Mouse (Mus musculus) left cerebral cortex, adult 2 months (tissue): ENCODE results near the gene Nckap5. TPM values are rescaled to one million over a fixed set of nuclear protein-coding genes. Genes with fewer than 3 reads are reported as not detected.

Experiments used
- DNase-seq, 2 experiments: peaks; one replicate each; pipeline ENCODE4 v3.0.0; 2021 to 2022; ENCODE audit warnings: low spot score in 2 of 2, mixed read lengths in 1 of 2; ENCODE audit errors: extremely low spot score in 1 of 2
- H3K27ac ChIP-seq: fragments of 200-600 bp; 2 replicates; pipeline ENCODE4 v1.8.1; 2022
- H3K4me3 ChIP-seq: fragments of 200-600 bp; 2 replicates; pipeline ENCODE4 v1.8.1; 2022
- CTCF ChIP-seq: fragments of 200-600 bp; IDR thresholded peaks from 2 replicates; pipeline ENCODE4 v1.8.1; 2022; ENCODE audit warnings: antibody characterized with exemption, mild to moderate bottlenecking, moderate library complexity
- intact Hi-C: fragments of 180-260 bp; cut with DNase I; formaldehyde crosslinking; loops from one replicate; pipeline ENCODE4 v1.15.1; 2025
- total RNA-seq, 2 experiments: library from RNA; stranded (reverse); gene quantifications; 2 replicates each; pipeline ENCODE4 v1.2.3; 2021

Gene Nckap5
- total RNA-seq, 2 experiments from 2014 or later, result 5.6 to 9.9 TPM

DNA sequence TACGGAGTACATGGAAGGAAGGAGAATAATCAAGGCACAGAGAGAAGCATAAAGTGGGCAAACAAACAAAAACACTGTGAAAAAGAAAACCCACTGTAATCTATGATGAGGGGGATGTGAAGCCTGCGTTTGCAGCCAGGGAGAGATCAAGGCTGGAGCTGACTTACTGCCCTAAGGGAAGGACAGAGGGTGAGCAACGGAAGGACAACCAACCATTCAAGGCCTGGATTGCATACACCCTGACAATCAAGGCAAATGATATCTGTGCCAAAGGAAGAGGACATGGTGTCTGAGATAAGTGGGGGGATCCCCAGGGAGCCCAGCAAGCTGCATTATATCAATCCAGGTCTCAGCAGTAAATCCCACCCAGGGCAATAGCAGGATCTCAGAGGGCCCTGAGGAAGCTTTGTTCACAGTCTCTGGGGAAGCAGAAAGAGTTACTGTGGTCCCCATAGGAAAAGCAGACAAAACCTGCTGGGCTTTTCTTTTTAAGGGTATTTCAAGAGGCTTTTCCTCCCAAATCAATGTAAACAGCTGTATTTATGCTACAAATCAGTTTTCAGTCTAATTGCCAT, 265.4 kb downstream of the Nckap5 start:
- intact Hi-C loops, result no loop called here
- TF ChIP-seq CTCF, result no peak
- no peak for DNase-seq
- H3K4me3 ChIP-seq, result no peak overlapping the region
- no peak overlapping the region for H3K27ac ChIP-seq

DNA sequence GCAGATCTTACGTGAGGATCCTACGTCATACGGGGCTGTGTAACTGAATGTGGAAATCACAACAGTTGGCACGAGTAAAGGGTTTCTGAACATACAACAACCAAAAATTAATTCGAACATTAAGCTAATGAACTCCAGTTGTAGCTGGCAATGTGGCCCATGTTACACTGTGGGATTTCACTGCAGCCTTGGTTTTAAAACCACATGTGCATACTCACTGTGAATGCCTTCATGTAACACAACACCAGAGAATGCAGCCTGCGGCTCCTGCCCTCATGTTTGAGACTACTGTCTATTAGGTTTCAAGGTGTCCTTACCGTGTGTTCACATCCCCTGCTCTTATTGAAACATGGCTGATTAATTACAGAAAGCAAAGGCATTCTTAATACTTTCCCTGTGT, 269.7 kb downstream of the Nckap5 start:
- TF ChIP-seq CTCF, result no peak
- no peak overlapping the region for H3K4me3 ChIP-seq
- DNase-seq, result no peak
- H3K27ac ChIP-seq, result no peak overlapping the region
- intact Hi-C loops, result no loop called here

GRCm38 (mm10) chr1:126557791-126558294, 272.8 kb downstream of the Nckap5 start:
- no peak for TF ChIP-seq CTCF
- Histone ChIP-seq H3K4me3 (no peak overlapping the region), H3K27ac (no peak overlapping the region)
- DNase-seq, result no peak
- intact Hi-C loops, result no loop called here

DNA sequence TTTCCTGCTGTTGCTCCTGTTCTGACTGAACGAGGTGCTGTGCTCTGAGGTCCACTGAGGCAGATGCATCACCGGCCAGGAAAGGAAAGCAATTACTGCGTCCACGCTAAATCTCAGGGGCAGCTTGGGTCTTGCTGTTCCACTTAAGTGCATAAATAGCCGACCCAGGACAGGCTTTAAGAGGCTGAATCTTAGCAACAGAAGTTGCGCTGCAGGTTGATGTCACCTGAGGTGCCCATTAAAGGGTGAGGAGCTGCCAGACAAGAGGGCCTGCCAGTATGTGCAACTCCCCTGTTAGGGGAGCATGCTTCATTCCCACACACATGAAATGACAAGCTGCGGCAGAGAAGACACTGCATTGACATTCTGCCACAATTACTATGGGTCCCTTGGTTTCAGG, 282.6 kb downstream of the Nckap5 start:
- DNase-seq, result no peak
- TF ChIP-seq CTCF, result no peak
- intact Hi-C loops, result no loop called here
- Histone ChIP-seq H3K27ac (no peak overlapping the region), H3K4me3 (no peak overlapping the region)

GRCm38 (mm10) chr1:126544471-126544870, 286.1 kb downstream of the Nckap5 start:
- Histone ChIP-seq H3K4me3 (no peak overlapping the region), H3K27ac (no peak overlapping the region)
- TF ChIP-seq CTCF, result no peak
- DNase-seq, result no peak
- intact Hi-C loops, result no loop called here

- H3K27ac ChIP-seq, result no peak overlapping the region
- H3K4me3 ChIP-seq, result no peak overlapping the region
- TF ChIP-seq CTCF, result no peak
- DNase-seq, result no peak
- intact Hi-C loops, result no loop called here
Observed at GRCm38 (mm10) chr1:126537223-126537757, 293.3 kb downstream of the Nckap5 start.

DNA sequence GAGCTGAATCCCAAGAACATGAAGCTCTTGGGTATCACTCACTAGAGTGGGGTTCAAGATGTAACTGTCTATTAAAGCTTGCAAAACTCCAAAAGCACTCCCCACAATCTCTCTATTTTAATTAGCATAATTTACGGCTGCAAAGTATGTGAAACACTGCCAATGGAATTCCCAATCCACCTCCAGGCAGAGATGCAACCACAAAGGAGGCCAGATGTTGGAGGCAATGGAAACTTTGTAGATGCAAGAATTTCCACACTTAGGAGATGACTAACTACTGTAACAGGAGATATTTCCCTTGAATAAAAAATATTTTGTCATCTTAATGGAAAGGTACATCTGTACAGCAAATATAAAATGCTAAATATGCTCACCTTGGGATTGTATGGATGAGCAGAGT, 295.1 kb downstream of the Nckap5 start:
- no peak overlapping the region for H3K27ac ChIP-seq
- TF ChIP-seq CTCF, result no peak
- DNase-seq, result no peak
- H3K4me3 ChIP-seq, result no peak overlapping the region
- intact Hi-C loops, result no loop called here

- TF ChIP-seq CTCF, result no peak
- intact Hi-C loops, result no loop called here
- no peak for DNase-seq
- no peak overlapping the region for H3K27ac ChIP-seq
- no peak overlapping the region for H3K4me3 ChIP-seq
Observed at GRCm38 (mm10) chr1:126534046-126534445, 296.6 kb downstream of the Nckap5 start.

GRCm38 (mm10) chr1:126528043-126528598, 302.5 kb downstream of the Nckap5 start:
- H3K4me3 ChIP-seq, result no peak overlapping the region
- intact Hi-C loops, result no loop called here
- DNase-seq, result no peak
- no peak for TF ChIP-seq CTCF
- H3K27ac ChIP-seq, result no peak overlapping the region

DNA sequence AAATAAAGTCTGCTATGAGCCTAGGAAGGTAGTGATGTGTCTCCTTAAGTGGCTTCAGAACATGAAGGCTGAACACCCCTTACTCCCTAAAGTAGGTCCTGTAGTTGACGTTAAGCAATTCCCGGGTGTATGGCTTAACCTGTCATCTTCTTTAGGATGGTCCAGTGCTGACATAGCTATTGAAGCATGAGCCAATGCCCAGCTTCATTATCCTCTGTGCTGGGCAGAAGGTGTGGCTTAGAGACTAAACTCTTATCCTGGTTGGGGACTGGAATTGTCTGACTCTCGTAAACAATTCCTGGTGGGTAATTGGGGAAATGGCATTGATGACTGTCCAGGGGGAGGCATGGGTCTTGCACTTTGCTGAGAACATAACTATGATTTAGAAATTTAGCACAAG, 312.5 kb downstream of the Nckap5 start:
- intact Hi-C loops, result no loop called here
- no peak for TF ChIP-seq CTCF

DNA sequence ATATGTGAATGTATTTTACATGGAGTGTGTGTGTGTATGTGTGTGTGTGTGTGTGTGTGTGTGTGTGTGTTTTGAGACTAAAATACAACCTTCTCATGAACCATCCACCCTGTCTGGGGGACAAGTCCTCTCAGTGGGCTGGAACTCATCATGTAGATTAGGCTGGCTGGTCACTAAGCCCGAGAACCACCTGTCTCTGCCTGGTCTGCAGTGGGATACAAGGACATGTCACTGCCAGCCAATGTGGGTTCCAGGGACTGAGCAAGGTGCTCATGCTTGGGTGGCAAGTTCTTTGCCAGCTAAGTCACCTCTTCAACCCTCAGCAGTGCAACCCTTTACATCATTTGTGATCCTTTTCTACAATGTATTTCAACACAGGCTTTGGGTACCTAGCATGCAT, 313.2 kb downstream of the Nckap5 start:
- no peak overlapping the region for H3K27ac ChIP-seq
- TF ChIP-seq CTCF, result no peak
- no peak overlapping the region for H3K4me3 ChIP-seq
- intact Hi-C loops, result no loop called here
- DNase-seq, result no peak

More for the DNA sequence above, 312.5 kb downstream of the Nckap5 start:
- H3K4me3 ChIP-seq, result no peak overlapping the region
- no peak overlapping the region for H3K27ac ChIP-seq
- no peak for DNase-seq

GRCm38 (mm10) chr1:126515054-126515756, 315.4 kb downstream of the Nckap5 start:
- no peak overlapping the region for H3K4me3 ChIP-seq
- no peak for TF ChIP-seq CTCF
- H3K27ac ChIP-seq, result no peak overlapping the region
- intact Hi-C loops, result no loop called here
- no peak for DNase-seq
